Mouse (Mus musculus): Measurements from ENCODE around the gene Gm16485. TPM values are rescaled to one million over a fixed set of nuclear protein-coding genes. Genes with fewer than 3 reads are reported as not detected.

Gm16485 gene
- polyA plus RNA-seq (2014; fragmentation: Nextera tagmentation; extraction: Ambion mirVana): 0.08 and 0.11 TPM in 2 replicates

- no peaks in the 10 kb centered on the region for H3K4me1 ChIP-seq (replicated peaks; ENCODE audit: control insufficient read depth, insufficient read depth, low read length)
- H3K4me3 ChIP-seq (ENCODE audit: low read depth, low read length): no peak within 1 kb of the TSS
- no peaks in the 10 kb centered on the region for H3K36me3 ChIP-seq (ENCODE audit: control insufficient read depth, insufficient read depth, low read length)
- ATAC-seq (replicated peaks; ENCODE audit: low FRiP score, low TSS enrichment, low read depth): no peak
- no peak within 1 kb of the TSS for H3K27ac ChIP-seq (ENCODE audit: low read depth)
- H3K9ac ChIP-seq (ENCODE audit: low read length): no peak within 1 kb of the TSS
- no peaks in the 10 kb centered on the region for H3K9me3 ChIP-seq (ENCODE audit: control insufficient read depth, low read length)
- 78% methylated on average over 2 of the region's 2 CpGs for WGBS
- DNase-seq (ENCODE audit: low spot score): no peak
- H3K4me2 ChIP-seq (ENCODE audit: low read length): no peak within 1 kb of the TSS
- no peaks in the 10 kb centered on the region for H3K27me3 ChIP-seq (replicated peaks; ENCODE audit: control insufficient read depth, insufficient read depth, low read length)
Measured at GRCm38 (mm10) chr9:8971491-8971890, at the start of gene Gm16485. Gm16485 (plus strand) TSS chr9:8971791.

DNA sequence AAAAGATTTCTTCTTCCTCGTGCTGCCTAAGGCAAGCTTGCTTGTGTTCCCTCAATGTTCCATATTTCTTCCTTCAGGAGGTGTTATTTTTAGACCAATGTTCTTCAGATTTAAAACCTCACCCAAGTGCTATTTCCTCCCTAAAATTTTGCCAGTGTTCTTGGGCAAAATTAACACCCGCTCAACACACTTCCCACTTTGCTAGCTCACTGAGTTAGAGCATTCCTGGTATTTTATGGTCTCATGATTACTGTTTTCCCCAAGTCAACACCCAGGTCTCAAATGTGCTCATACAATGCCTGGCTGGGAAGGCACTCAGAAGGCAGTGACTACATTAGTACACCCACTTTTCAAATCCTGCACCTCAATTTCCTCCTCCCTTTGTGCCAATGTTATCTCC, 44.0 kb upstream of the Gm16485 start:
- no peaks in the 10 kb centered on the region for H3K9me3 ChIP-seq (ENCODE audit: control insufficient read depth, low read length)
- no peak for DNase-seq (ENCODE audit: low spot score)
- ATAC-seq (replicated peaks; ENCODE audit: low FRiP score, low TSS enrichment, low read depth): no peak
- no peak overlapping the region for H3K27ac ChIP-seq (ENCODE audit: low read depth)
- WGBS: 82% methylated on average over 2 of the region's 2 CpGs
- H3K27me3 ChIP-seq (replicated peaks; ENCODE audit: control insufficient read depth, insufficient read depth, low read length): no peaks in the 10 kb centered on the region
- H3K4me3 ChIP-seq (ENCODE audit: low read depth, low read length): no peak overlapping the region
- H3K9ac ChIP-seq (ENCODE audit: low read length): no peak overlapping the region
- no peaks in the 10 kb centered on the region for H3K4me1 ChIP-seq (replicated peaks; ENCODE audit: control insufficient read depth, insufficient read depth, low read length)
- no peak overlapping the region for H3K4me2 ChIP-seq (ENCODE audit: low read length)
- no peaks in the 10 kb centered on the region for H3K36me3 ChIP-seq (ENCODE audit: control insufficient read depth, insufficient read depth, low read length)

DNA sequence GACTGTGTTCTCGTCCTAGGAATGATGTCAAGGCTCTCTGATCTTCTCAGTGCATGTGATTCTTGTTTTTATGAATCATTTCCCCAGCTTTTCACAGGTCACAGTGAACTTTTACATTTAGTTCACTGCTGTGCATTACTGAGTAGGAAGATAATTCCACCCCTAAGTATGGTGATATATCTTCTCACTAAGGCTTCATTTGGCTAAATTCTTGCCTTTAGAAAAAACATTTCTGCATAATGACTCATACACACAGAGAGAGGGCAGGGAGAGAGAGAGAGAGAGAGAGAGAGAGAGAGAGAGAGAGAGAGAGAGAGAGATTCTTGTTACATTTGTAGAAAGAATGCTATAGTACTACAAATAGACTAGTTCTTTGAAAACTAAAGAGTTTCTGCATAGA, 33.8 kb upstream of the Gm16485 start:
- Histone ChIP-seq H3K9me3 (ENCODE audit: control insufficient read depth, low read length) (no peaks in the 10 kb centered on the region), H3K9ac (ENCODE audit: low read length) (no peak overlapping the region)

DNA sequence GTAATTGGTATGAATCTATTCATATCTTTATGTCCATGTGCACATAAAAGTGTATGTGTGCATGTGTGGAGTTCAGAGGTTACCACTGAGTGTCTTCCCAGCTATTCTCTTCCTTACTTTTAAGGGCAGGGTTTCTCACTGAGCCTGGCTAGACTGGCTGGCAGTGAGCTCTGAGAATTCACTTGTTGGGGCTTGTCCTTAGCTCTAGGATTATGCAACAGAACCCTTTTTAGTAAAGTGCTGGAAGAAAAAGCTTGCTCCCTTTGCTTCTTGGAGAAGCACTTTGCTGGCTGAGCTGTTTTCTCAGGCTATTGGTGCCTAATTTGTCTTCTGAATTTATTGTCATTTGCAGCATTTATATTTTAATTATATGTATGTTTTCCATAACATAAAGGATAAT, 18.3 kb upstream of the Gm16485 start:
- no peaks in the 10 kb centered on the region for H3K36me3 ChIP-seq (ENCODE audit: control insufficient read depth, insufficient read depth, low read length)
- no peak overlapping the region for H3K27ac ChIP-seq (ENCODE audit: low read depth)
- H3K4me2 ChIP-seq (ENCODE audit: low read length): no peak overlapping the region
- H3K9me3 ChIP-seq (ENCODE audit: control insufficient read depth, low read length): no peaks in the 10 kb centered on the region
- H3K4me1 ChIP-seq (replicated peaks; ENCODE audit: control insufficient read depth, insufficient read depth, low read length): no peaks in the 10 kb centered on the region
- no peaks in the 10 kb centered on the region for H3K27me3 ChIP-seq (replicated peaks; ENCODE audit: control insufficient read depth, insufficient read depth, low read length)
- ATAC-seq (replicated peaks; ENCODE audit: low FRiP score, low TSS enrichment, low read depth) (no peak), DNase-seq (ENCODE audit: low spot score) (no peak)
- H3K4me3 ChIP-seq (ENCODE audit: low read depth, low read length): no peak overlapping the region
- no peak overlapping the region for H3K9ac ChIP-seq (ENCODE audit: low read length)

More for the DNA sequence above, 33.8 kb upstream of the Gm16485 start:
- no peak for ATAC-seq (replicated peaks; ENCODE audit: low FRiP score, low TSS enrichment, low read depth)
- Histone ChIP-seq H3K4me2 (ENCODE audit: low read length) (no peak overlapping the region), H3K36me3 (ENCODE audit: control insufficient read depth, insufficient read depth, low read length) (no peaks in the 10 kb centered on the region), H3K27ac (ENCODE audit: low read depth) (no peak overlapping the region), H3K4me1 (replicated peaks; ENCODE audit: control insufficient read depth, insufficient read depth, low read length) (no peaks in the 10 kb centered on the region), H3K4me3 (ENCODE audit: low read depth, low read length) (no peak overlapping the region), H3K27me3 (replicated peaks; ENCODE audit: control insufficient read depth, insufficient read depth, low read length) (no peaks in the 10 kb centered on the region)
- WGBS: 42% methylated on average over 1 of the region's 1 CpGs
- DNase-seq (ENCODE audit: low spot score): no peak

GRCm38 (mm10) chr9:8964512-8965133, 7.0 kb upstream of the Gm16485 start:
- Histone ChIP-seq H3K4me2 (ENCODE audit: low read length) (no peak overlapping the region), H3K36me3 (ENCODE audit: control insufficient read depth, insufficient read depth, low read length) (no peaks in the 10 kb centered on the region), H3K9me3 (ENCODE audit: control insufficient read depth, low read length) (no peaks in the 10 kb centered on the region), H3K27me3 (replicated peaks; ENCODE audit: control insufficient read depth, insufficient read depth, low read length) (no peaks in the 10 kb centered on the region), H3K27ac (ENCODE audit: low read depth) (no peak overlapping the region), H3K9ac (ENCODE audit: low read length) (no peak overlapping the region), H3K4me3 (ENCODE audit: low read depth, low read length) (no peak overlapping the region), H3K4me1 (replicated peaks; ENCODE audit: control insufficient read depth, insufficient read depth, low read length) (no peaks in the 10 kb centered on the region)
- ATAC-seq (replicated peaks; ENCODE audit: low FRiP score, low TSS enrichment, low read depth) (no peak), DNase-seq (ENCODE audit: low spot score) (no peak)
- WGBS: 65% methylated on average over 8 of the region's 8 CpGs

DNA sequence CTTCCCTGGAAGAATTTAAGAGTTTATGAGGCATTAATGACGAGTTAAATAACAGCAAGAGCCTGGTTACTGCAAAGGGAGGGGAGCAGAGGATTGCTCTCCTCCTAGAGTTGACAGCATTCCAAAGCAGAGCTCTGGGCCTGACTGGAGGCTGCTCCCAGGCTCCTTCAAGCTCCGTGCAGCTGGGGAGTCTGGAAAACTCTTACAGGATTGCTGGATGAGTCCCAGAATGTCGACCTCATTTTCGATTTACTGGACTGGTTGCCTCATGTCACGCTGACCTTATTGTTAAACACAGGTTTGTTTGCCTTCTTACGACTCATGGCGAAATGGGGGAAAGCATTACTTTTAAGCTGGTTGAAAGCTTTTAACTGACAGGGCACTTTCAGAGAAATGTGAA, 1.4 kb upstream of the Gm16485 start:
- no peak for DNase-seq (ENCODE audit: low spot score)
- H3K9me3 ChIP-seq (ENCODE audit: control insufficient read depth, low read length): no peaks in the 10 kb centered on the region
- H3K4me1 ChIP-seq (replicated peaks; ENCODE audit: control insufficient read depth, insufficient read depth, low read length): no peaks in the 10 kb centered on the region
- WGBS: 43% methylated on average over 7 of the region's 7 CpGs
- H3K27ac ChIP-seq (ENCODE audit: low read depth): no peak overlapping the region
- no peaks in the 10 kb centered on the region for H3K36me3 ChIP-seq (ENCODE audit: control insufficient read depth, insufficient read depth, low read length)
- no peak overlapping the region for H3K9ac ChIP-seq (ENCODE audit: low read length)
- ATAC-seq (replicated peaks; ENCODE audit: low FRiP score, low TSS enrichment, low read depth): no peak
- H3K27me3 ChIP-seq (replicated peaks; ENCODE audit: control insufficient read depth, insufficient read depth, low read length): no peaks in the 10 kb centered on the region
- H3K4me2 ChIP-seq (ENCODE audit: low read length): no peak overlapping the region
- no peak overlapping the region for H3K4me3 ChIP-seq (ENCODE audit: low read depth, low read length)

GRCm38 (mm10) chr9:8977775-8978174, 6.2 kb downstream of the Gm16485 start:
- no peak overlapping the region for H3K4me3 ChIP-seq (ENCODE audit: low read depth, low read length)
- no peak overlapping the region for H3K9ac ChIP-seq (ENCODE audit: low read length)
- no peaks in the 10 kb centered on the region for H3K36me3 ChIP-seq (ENCODE audit: control insufficient read depth, insufficient read depth, low read length)
- H3K27ac ChIP-seq (ENCODE audit: low read depth): no peak overlapping the region
- no peak overlapping the region for H3K4me2 ChIP-seq (ENCODE audit: low read length)
- no peak for DNase-seq (ENCODE audit: low spot score)
- H3K4me1 ChIP-seq (replicated peaks; ENCODE audit: control insufficient read depth, insufficient read depth, low read length): no peaks in the 10 kb centered on the region
- WGBS: 55% methylated on average over 2 of the region's 2 CpGs
- ATAC-seq (replicated peaks; ENCODE audit: low FRiP score, low TSS enrichment, low read depth): no peak
- no peaks in the 10 kb centered on the region for H3K27me3 ChIP-seq (replicated peaks; ENCODE audit: control insufficient read depth, insufficient read depth, low read length)
- no peaks in the 10 kb centered on the region for H3K9me3 ChIP-seq (ENCODE audit: control insufficient read depth, low read length)

GRCm38 (mm10) chr9:8982315-8982714, 10.7 kb downstream of the Gm16485 start:
- H3K9ac ChIP-seq (ENCODE audit: low read length): no peak overlapping the region
- 75% methylated on average over 3 of the region's 3 CpGs for WGBS
- H3K27me3 ChIP-seq (replicated peaks; ENCODE audit: control insufficient read depth, insufficient read depth, low read length): no peaks in the 10 kb centered on the region
- ATAC-seq (replicated peaks; ENCODE audit: low FRiP score, low TSS enrichment, low read depth) (no peak), DNase-seq (ENCODE audit: low spot score) (no peak)
- H3K9me3 ChIP-seq (ENCODE audit: control insufficient read depth, low read length): no peaks in the 10 kb centered on the region
- no peak overlapping the region for H3K27ac ChIP-seq (ENCODE audit: low read depth)
- no peak overlapping the region for H3K4me3 ChIP-seq (ENCODE audit: low read depth, low read length)
- no peaks in the 10 kb centered on the region for H3K4me1 ChIP-seq (replicated peaks; ENCODE audit: control insufficient read depth, insufficient read depth, low read length)
- H3K36me3 ChIP-seq (ENCODE audit: control insufficient read depth, insufficient read depth, low read length): no peaks in the 10 kb centered on the region
- H3K4me2 ChIP-seq (ENCODE audit: low read length): no peak overlapping the region

GRCm38 (mm10) chr9:8996494-8996893, 24.9 kb downstream of the Gm16485 start:
- peaks cover 14% of the 10 kb centered on the region for H3K36me3 ChIP-seq (ENCODE audit: control insufficient read depth, insufficient read depth, low read length)
- ATAC-seq (replicated peaks; ENCODE audit: low FRiP score, low TSS enrichment, low read depth) (no peak), DNase-seq (ENCODE audit: low spot score) (no peak)
- no peak overlapping the region for H3K4me2 ChIP-seq (ENCODE audit: low read length)
- H3K9me3 ChIP-seq (ENCODE audit: control insufficient read depth, low read length): 0 out of 2 replicates have a peak, but pooled peaks cover 2% of the 10 kb centered on the region
- H3K4me3 ChIP-seq (ENCODE audit: low read depth, low read length): no peak overlapping the region
- no peak overlapping the region for H3K27ac ChIP-seq (ENCODE audit: low read depth)
- WGBS: 76% methylated on average over 2 of the region's 2 CpGs
- H3K27me3 ChIP-seq (replicated peaks; ENCODE audit: control insufficient read depth, insufficient read depth, low read length): no peaks in the 10 kb centered on the region
- no peak overlapping the region for H3K9ac ChIP-seq (ENCODE audit: low read length)
- H3K4me1 ChIP-seq (replicated peaks; ENCODE audit: control insufficient read depth, insufficient read depth, low read length): no peaks in the 10 kb centered on the region
